Mouse (Mus musculus): ENCODE data around the gene Hist1h1c. TPM values are rescaled to one million over a fixed set of nuclear protein-coding genes. Genes with fewer than 3 reads are reported as not detected.

Gene Hist1h1c
- total and polyA plus RNA-seq, 3 experiments, result 10.5 to 623 (median 514) TPM

DNA sequence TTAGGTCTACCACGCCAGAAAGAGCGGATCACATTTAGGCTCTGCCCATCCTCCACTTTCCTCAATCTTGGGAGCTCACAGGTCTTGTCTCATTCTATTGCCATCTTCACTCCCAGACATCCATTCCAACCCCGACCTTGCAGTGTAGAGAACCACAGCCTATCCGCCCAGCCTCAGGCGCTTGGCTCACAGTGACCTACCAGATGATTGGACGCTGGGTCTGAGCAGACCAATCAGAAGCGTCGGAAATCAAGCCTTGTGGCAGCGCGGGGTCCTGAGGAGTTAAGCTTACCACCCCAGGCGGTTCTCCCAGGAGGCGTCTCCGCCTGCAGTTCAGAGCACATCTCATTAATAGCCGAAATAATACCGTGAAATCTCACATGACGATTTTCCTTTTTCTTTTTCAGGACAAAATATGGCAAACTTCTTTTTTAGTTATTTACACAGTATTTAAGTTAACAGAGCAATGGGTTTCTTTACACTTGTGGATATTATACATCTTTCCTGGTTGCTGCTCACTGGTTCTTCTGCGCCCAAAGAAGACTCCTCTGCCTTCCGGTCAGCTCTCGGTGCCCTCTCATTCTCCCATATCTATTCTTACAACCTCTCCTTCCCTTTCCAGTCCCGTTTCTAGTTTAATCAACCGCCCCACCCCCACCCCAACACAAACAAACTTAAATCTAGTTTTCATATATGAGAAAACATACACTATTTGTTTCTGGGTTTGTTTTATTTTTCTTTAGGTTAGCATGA, 34.1 kb downstream of the Hist1h1c start:
- Histone ChIP-seq H3K9me3 (replicated peaks) (no peaks in the 10 kb centered on the region), H3K36me3 (replicated peaks) (no peaks in the 10 kb centered on the region), H3K27me3 (ENCODE audit: insufficient read depth, low read length) (peaks cover 6% of the 10 kb centered on the region; the same call in 1 of the 2 replicates), H3K4me3 (ENCODE audit: low read depth, low read length) (no peak overlapping the region), H3K4me1 (ENCODE audit: insufficient read depth, low read depth, low read length) (peaks cover 29% of the 10 kb centered on the region)
- TF ChIP-seq GATA2 (IDR thresholded peaks at IDR 0.05; ENCODE audit: borderline replicate concordance, low read depth, low read length) (no peak), GATA1 (IDR thresholded peaks at IDR 0.05; ENCODE audit: borderline replicate concordance, low read length) (no peak), TAL1 (conservative IDR thresholded peaks at IDR 0.05; ENCODE audit: low read depth, low read length) (no peak), POLR2AphosphoS5 (IDR thresholded peaks at IDR 0.05; ENCODE audit: insufficient replicate concordance, low read depth, low read length) (no peak)
- DNase-seq (ENCODE audit: low spot score) (no peak), ATAC-seq (ENCODE audit: extremely low read depth, insufficient number of reproducible peaks, low FRiP score, poor library complexity, severe bottlenecking) (no peak)

DNA sequence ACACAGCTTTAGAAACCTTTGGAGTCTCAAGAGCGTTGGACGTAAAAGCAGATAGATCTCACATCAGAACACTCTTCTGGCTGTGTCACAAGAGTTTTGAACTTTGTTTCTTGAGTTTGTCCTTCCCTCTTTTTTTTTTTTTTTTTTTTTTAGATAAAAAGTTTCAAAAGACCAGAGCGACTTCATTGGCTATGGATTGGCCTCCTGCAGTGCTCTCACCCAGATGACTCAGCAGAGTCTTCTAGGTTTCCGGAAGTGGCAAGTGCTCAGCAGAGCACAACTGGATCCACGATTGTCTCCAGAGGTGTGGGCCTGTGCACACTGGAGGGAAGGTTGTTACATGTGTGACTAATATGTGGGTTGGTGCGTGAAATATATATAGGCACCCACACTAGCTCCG, 39.7 kb downstream of the Hist1h1c start:
- no peak for ATAC-seq (ENCODE audit: extremely low read depth, insufficient number of reproducible peaks, low FRiP score, poor library complexity, severe bottlenecking)
- H3K4me1 ChIP-seq (ENCODE audit: insufficient read depth, low read depth, low read length), result peaks cover 6% of the 10 kb centered on the region
- no peak overlapping the region for H3K4me3 ChIP-seq (ENCODE audit: low read depth, low read length)
- peaks cover 4% of the 10 kb centered on the region; the same call in 1 of the 2 replicates for H3K27me3 ChIP-seq (ENCODE audit: insufficient read depth, low read length)
- no peak for TF ChIP-seq TAL1 (conservative IDR thresholded peaks at IDR 0.05; ENCODE audit: low read depth, low read length)
- TF ChIP-seq POLR2AphosphoS5 (IDR thresholded peaks at IDR 0.05; ENCODE audit: insufficient replicate concordance, low read depth, low read length), result no peak
- TF ChIP-seq GATA1 (IDR thresholded peaks at IDR 0.05; ENCODE audit: borderline replicate concordance, low read length), result no peak
- TF ChIP-seq CTCF (IDR thresholded peaks at IDR 0.05; ENCODE audit: low read depth, low read length), result no peak
- TF ChIP-seq GATA2 (IDR thresholded peaks at IDR 0.05; ENCODE audit: borderline replicate concordance, low read depth, low read length), result no peak
- no peaks in the 10 kb centered on the region for H3K36me3 ChIP-seq (replicated peaks)
- H3K9me3 ChIP-seq (replicated peaks), result no peaks in the 10 kb centered on the region
- DNase-seq (ENCODE audit: low spot score), result no peak

- peaks cover 6% of the 10 kb centered on the region for H3K4me1 ChIP-seq (ENCODE audit: insufficient read depth, low read depth, low read length)
- TF ChIP-seq GATA1 (IDR thresholded peaks at IDR 0.05; ENCODE audit: borderline replicate concordance, low read length) (no peak), CTCF (IDR thresholded peaks at IDR 0.05; ENCODE audit: low read depth, low read length) (no peak), POLR2AphosphoS5 (IDR thresholded peaks at IDR 0.05; ENCODE audit: insufficient replicate concordance, low read depth, low read length) (no peak), TAL1 (conservative IDR thresholded peaks at IDR 0.05; ENCODE audit: low read depth, low read length) (no peak), GATA2 (IDR thresholded peaks at IDR 0.05; ENCODE audit: borderline replicate concordance, low read depth, low read length) (no peak)
- no peaks in the 10 kb centered on the region for H3K36me3 ChIP-seq (replicated peaks)
- H3K27me3 ChIP-seq (ENCODE audit: insufficient read depth, low read length), result peaks cover 4% of the 10 kb centered on the region; the same call in 1 of the 2 replicates
- no peak overlapping the region for H3K4me3 ChIP-seq (ENCODE audit: low read depth, low read length)
- no peak for DNase-seq (ENCODE audit: low spot score)
- no peaks in the 10 kb centered on the region for H3K9me3 ChIP-seq (replicated peaks)
- no peak for ATAC-seq (ENCODE audit: extremely low read depth, insufficient number of reproducible peaks, low FRiP score, poor library complexity, severe bottlenecking)
These were observed 40.4 kb downstream of the Hist1h1c start for GRCm38 (mm10) chr13:23779025-23779424.

Other genes starting within 250 kb of the Hist1h1c start
Only the 20 nearest of the 37 such genes appear.
- gene Hist1h4d, start 157.2 kb upstream of the Hist1h1c start, total RNA-seq (2014; fragmentation: Nextera tagmentation), result 2,252 and 2,609 TPM in 2 replicates
- gene Hist1h4d, start 157.2 kb upstream of the Hist1h1c start, total RNA-seq (2017), result 1,080 and 1,131 TPM in 2 replicates
- gene Hist1h4d, start 157.2 kb upstream of the Hist1h1c start, polyA plus RNA-seq (2012), result 14.6 and 40.1 TPM in 2 replicates
- gene Hist1h2be, start 117.7 kb upstream of the Hist1h1c start, total RNA-seq (2014; fragmentation: Nextera tagmentation), result 27.7 and 30.2 TPM in 2 replicates
- gene Hist1h2be, start 117.7 kb upstream of the Hist1h1c start, total RNA-seq (2017), result 110 and 153 TPM in 2 replicates
- 0.56 and 3.5 TPM in 2 replicates for gene Hist1h2be, start 117.7 kb upstream of the Hist1h1c start, polyA plus RNA-seq (2012)
- 1,109 and 1,273 TPM in 2 replicates for gene Hist1h1e, start 116.2 kb upstream of the Hist1h1c start, total RNA-seq (2014; fragmentation: Nextera tagmentation)
- gene Hist1h1e, start 116.2 kb upstream of the Hist1h1c start, total RNA-seq (2017), result 215 and 254 TPM in 2 replicates
- gene Hist1h1e, start 116.2 kb upstream of the Hist1h1c start, polyA plus RNA-seq (2012), result 4.0 and 18.2 TPM in 2 replicates
- 5.1 and 6.4 TPM in 2 replicates for gene Hist1h2ac, start 54.9 kb upstream of the Hist1h1c start, total RNA-seq (2014; fragmentation: Nextera tagmentation)
- 54.4 and 93.5 TPM in 2 replicates for gene Hist1h2ac, start 54.9 kb upstream of the Hist1h1c start, total RNA-seq (2017)
- gene Hist1h2ac, start 54.9 kb upstream of the Hist1h1c start, polyA plus RNA-seq (2012), result 1.1 and 3.8 TPM in 2 replicates
- gene Hist1h2bc, start 54.6 kb upstream of the Hist1h1c start, total RNA-seq (2014; fragmentation: Nextera tagmentation), result 62.5 and 102 TPM in 2 replicates
- 387 and 479 TPM in 2 replicates for gene Hist1h2bc, start 54.6 kb upstream of the Hist1h1c start, total RNA-seq (2017)
- gene Hist1h2bc, start 54.6 kb upstream of the Hist1h1c start, polyA plus RNA-seq (2012), result 8.5 and 11.3 TPM in 2 replicates
- not detected in 2 replicates for gene Hist1h1t, start 43.0 kb upstream of the Hist1h1c start, total RNA-seq (2014; fragmentation: Nextera tagmentation)
- gene Hist1h1t, start 43.0 kb upstream of the Hist1h1c start, total RNA-seq (2017), result 0.16 and 0.29 TPM in 2 replicates
- not detected in 2 replicates for gene Hist1h1t, start 43.0 kb upstream of the Hist1h1c start, polyA plus RNA-seq (2012)
- 89.9 and 123 TPM in 2 replicates for gene Hist1h4c, start 40.4 kb upstream of the Hist1h1c start, total RNA-seq (2014; fragmentation: Nextera tagmentation)
- gene Hist1h4c, start 40.4 kb upstream of the Hist1h1c start, total RNA-seq (2017), result 238 and 240 TPM in 2 replicates
- gene Hist1h4c, start 40.4 kb upstream of the Hist1h1c start, polyA plus RNA-seq (2012), result 2.2 and 9.8 TPM in 2 replicates
- gene Hfe, start 28.0 kb upstream of the Hist1h1c start, total RNA-seq (2014; fragmentation: Nextera tagmentation), result not detected in 2 replicates
- 0.16 TPM in 1 of 2 replicates, not detected in the other for gene Hfe, start 28.0 kb upstream of the Hist1h1c start, total RNA-seq (2017)
- gene Hfe, start 28.0 kb upstream of the Hist1h1c start, polyA plus RNA-seq (2012), result not detected in 2 replicates
- 759 and 936 TPM in 2 replicates for gene Hist1h3c, start 6.8 kb downstream of the Hist1h1c start, total RNA-seq (2014; fragmentation: Nextera tagmentation)
- 437 and 629 TPM in 2 replicates for gene Hist1h3c, start 6.8 kb downstream of the Hist1h1c start, total RNA-seq (2017)
- gene Hist1h3c, start 6.8 kb downstream of the Hist1h1c start, polyA plus RNA-seq (2012), result 8.6 and 19.8 TPM in 2 replicates
- gene Hist1h2bb, start 7.9 kb downstream of the Hist1h1c start, total RNA-seq (2014; fragmentation: Nextera tagmentation), result 444 and 466 TPM in 2 replicates
- 1,704 and 1,978 TPM in 2 replicates for gene Hist1h2bb, start 7.9 kb downstream of the Hist1h1c start, total RNA-seq (2017)
- 4.3 and 32.5 TPM in 2 replicates for gene Hist1h2bb, start 7.9 kb downstream of the Hist1h1c start, polyA plus RNA-seq (2012)
- gene Hist1h2ab, start 12.3 kb downstream of the Hist1h1c start, total RNA-seq (2014; fragmentation: Nextera tagmentation), result 535 and 541 TPM in 2 replicates
- gene Hist1h2ab, start 12.3 kb downstream of the Hist1h1c start, total RNA-seq (2017), result 1,062 and 1,423 TPM in 2 replicates
- gene Hist1h2ab, start 12.3 kb downstream of the Hist1h1c start, polyA plus RNA-seq (2012), result 24.2 and 62.4 TPM in 2 replicates
- 745 and 817 TPM in 2 replicates for gene Hist1h3b, start 13.5 kb downstream of the Hist1h1c start, total RNA-seq (2014; fragmentation: Nextera tagmentation)
- 955 and 1,281 TPM in 2 replicates for gene Hist1h3b, start 13.5 kb downstream of the Hist1h1c start, total RNA-seq (2017)
- 5.7 and 22.8 TPM in 2 replicates for gene Hist1h3b, start 13.5 kb downstream of the Hist1h1c start, polyA plus RNA-seq (2012)
- 272 and 301 TPM in 2 replicates for gene Hist1h4b, start 18.2 kb downstream of the Hist1h1c start, total RNA-seq (2014; fragmentation: Nextera tagmentation)
- gene Hist1h4b, start 18.2 kb downstream of the Hist1h1c start, total RNA-seq (2017), result 2,655 and 2,848 TPM in 2 replicates
- gene Hist1h4b, start 18.2 kb downstream of the Hist1h1c start, polyA plus RNA-seq (2012), result 6.6 and 21.7 TPM in 2 replicates
- gene Hist1h4a, start 22.4 kb downstream of the Hist1h1c start, total RNA-seq (2014; fragmentation: Nextera tagmentation), result 408 and 465 TPM in 2 replicates
- 867 and 973 TPM in 2 replicates for gene Hist1h4a, start 22.4 kb downstream of the Hist1h1c start, total RNA-seq (2017)
- gene Hist1h4a, start 22.4 kb downstream of the Hist1h1c start, polyA plus RNA-seq (2012), result 12.0 and 53.5 TPM in 2 replicates
- 261 and 263 TPM in 2 replicates for gene Hist1h3a, start 23.6 kb downstream of the Hist1h1c start, total RNA-seq (2014; fragmentation: Nextera tagmentation)
- gene Hist1h3a, start 23.6 kb downstream of the Hist1h1c start, total RNA-seq (2017), result 139 and 203 TPM in 2 replicates
- 5.3 and 8.2 TPM in 2 replicates for gene Hist1h3a, start 23.6 kb downstream of the Hist1h1c start, polyA plus RNA-seq (2012)
- 351 and 375 TPM in 2 replicates for gene Hist1h1a, start 24.9 kb downstream of the Hist1h1c start, total RNA-seq (2014; fragmentation: Nextera tagmentation)
- gene Hist1h1a, start 24.9 kb downstream of the Hist1h1c start, total RNA-seq (2017), result 1,895 and 1,917 TPM in 2 replicates
- gene Hist1h1a, start 24.9 kb downstream of the Hist1h1c start, polyA plus RNA-seq (2012), result 0.90 and 1.9 TPM in 2 replicates
- not detected in 2 replicates for gene Trim38, start 31.1 kb downstream of the Hist1h1c start, total RNA-seq (2014; fragmentation: Nextera tagmentation)
- 0.27 TPM in 1 of 2 replicates, not detected in the other for gene Trim38, start 31.1 kb downstream of the Hist1h1c start, total RNA-seq (2017)
- gene Trim38, start 31.1 kb downstream of the Hist1h1c start, polyA plus RNA-seq (2012), result not detected in 2 replicates
- not detected in 2 replicates for gene Slc17a2, start 68.2 kb downstream of the Hist1h1c start, total RNA-seq (2014; fragmentation: Nextera tagmentation)
- 0.06 and 0.11 TPM in 2 replicates for gene Slc17a2, start 68.2 kb downstream of the Hist1h1c start, total RNA-seq (2017)
- gene Slc17a2, start 68.2 kb downstream of the Hist1h1c start, polyA plus RNA-seq (2012), result not detected in 2 replicates
- gene Slc17a3, start 100.6 kb downstream of the Hist1h1c start, total RNA-seq (2014; fragmentation: Nextera tagmentation), result not detected in 2 replicates
- 0.06 and 0.22 TPM in 2 replicates for gene Slc17a3, start 100.6 kb downstream of the Hist1h1c start, total RNA-seq (2017)
- gene Slc17a3, start 100.6 kb downstream of the Hist1h1c start, polyA plus RNA-seq (2012), result not detected in 2 replicates
- gene Slc17a1, start 128.9 kb downstream of the Hist1h1c start, total RNA-seq (2014; fragmentation: Nextera tagmentation), result not detected in 2 replicates
- gene Slc17a1, start 128.9 kb downstream of the Hist1h1c start, total RNA-seq (2017), result 0.82 and 1.1 TPM in 2 replicates
- not detected in 2 replicates for gene Slc17a1, start 128.9 kb downstream of the Hist1h1c start, polyA plus RNA-seq (2012)

Data from G1E (cell line).